Comparison of ENCODE assay signal across 9 mouse cellular contexts in genomic region chr3:107887674-107888495, GRCm38 (mm10). TPM values are rescaled to one million over a fixed set of nuclear protein-coding genes. Genes with fewer than 3 reads are reported as not detected.
A peak's percentile ranks its signal among the peaks of the same experiment; 100 is the strongest.
DNase-seq lines count a peak whose midpoint lies in the region; ATAC-seq and TF ChIP-seq lines count a peak whose summit lies in the region.
"Had no signal": no experiment of that assay in that cellular context is flagged by ENCODE, and none has a peak within 500 bp of the region (broad histone marks: within the 10 kb centered on the region; RNA-seq: fewer than 3 reads in every experiment).

No protein-coding gene starts in this region.

- ATAC-seq in intestine, embryonic 14.5 days (replicated peaks; ENCODE audit: low FRiP score, low TSS enrichment, low read depth) = peak; percentile 80
- peak; percentile 95 for ATAC-seq in midbrain, embryonic 16.5 days
- no peak for ATAC-seq in inflammation-experienced regulatory T-cells, adult 6 months

- no peaks in the 10 kb centered on the region for H3K27me3 ChIP-seq in intestine, embryonic 14.5 days (replicated peaks; ENCODE audit: control insufficient read depth, insufficient read depth, low read length)
- no peaks in the 10 kb centered on the region for H3K27me3 ChIP-seq in midbrain, embryonic 16.5 days (ENCODE audit: control insufficient read depth, insufficient read depth, low read depth, low read length)
- H3K27me3 ChIP-seq: midbrain, embryonic 12.5 days had no signal

- 77% methylated on average over 9 of the region's 9 CpGs for WGBS in intestine, embryonic 14.5 days
- 80% methylated on average over 9 of the region's 9 CpGs for WGBS in midbrain, embryonic 16.5 days

- 0 out of 2 replicates have a peak, but pooled peaks cover 8% of the 10 kb centered on the region for H3K36me3 ChIP-seq in intestine, embryonic 14.5 days (ENCODE audit: control insufficient read depth, insufficient read depth, low read length)
- H3K36me3 ChIP-seq in midbrain, embryonic 16.5 days (ENCODE audit: control insufficient read depth, insufficient read depth, low read length) = no peaks in the 10 kb centered on the region; the same call in 1 of the 2 replicates
- H3K36me3 ChIP-seq: midbrain, embryonic 12.5 days had no signal

- H3K4me2 ChIP-seq in intestine, embryonic 14.5 days (ENCODE audit: low read length) = no peak overlapping the region
- no peak overlapping the region for H3K4me2 ChIP-seq in midbrain, embryonic 16.5 days (ENCODE audit: low read length)
- H3K4me2 ChIP-seq: midbrain, embryonic 12.5 days had no signal

- H3K4me1 ChIP-seq in cortical plate, adult 2 months (ENCODE audit: control insufficient read depth, insufficient read depth, low read length) = no peaks in the 10 kb centered on the region
- no peaks in the 10 kb centered on the region for H3K4me1 ChIP-seq in intestine, embryonic 14.5 days (replicated peaks; ENCODE audit: control insufficient read depth, insufficient read depth, low read length)
- no peaks in the 10 kb centered on the region for H3K4me1 ChIP-seq in midbrain, embryonic 16.5 days (ENCODE audit: control insufficient read depth, insufficient read depth, low read length)
- H3K4me1 ChIP-seq: midbrain, embryonic 12.5 days had no signal

- H3K9me3 ChIP-seq in intestine, embryonic 14.5 days (ENCODE audit: control insufficient read depth, low read length) = no peaks in the 10 kb centered on the region
- H3K9me3 ChIP-seq in midbrain, embryonic 16.5 days (replicated peaks; ENCODE audit: control insufficient read depth, low read length, poor library complexity, severe bottlenecking) = no peaks in the 10 kb centered on the region
- H3K9me3 ChIP-seq: midbrain, embryonic 12.5 days had no signal

- DNase-seq in gastrocnemius, postnatal 10 days = peak; percentile 32
- DNase-seq in gastrocnemius, postnatal 36 days = no peak
- no peak for DNase-seq in intestine, embryonic 14.5 days (ENCODE audit: low spot score)
- no peak for DNase-seq in thymus, adult 18-20 months
- no peak for DNase-seq in adrenal gland, postnatal 4 days (ENCODE audit: low spot score in 2 of 2)

- H3K4me3 ChIP-seq in cortical plate, adult 2 months (ENCODE audit: insufficient read depth, low read length) = no peak overlapping the region
- no peak overlapping the region for H3K4me3 ChIP-seq in intestine, embryonic 14.5 days (ENCODE audit: low read depth, low read length)
- H3K4me3 ChIP-seq in midbrain, embryonic 16.5 days (ENCODE audit: low read depth, low read length) = no peak overlapping the region
- H3K4me3 ChIP-seq: midbrain, embryonic 12.5 days had no signal

- H3K9ac ChIP-seq in intestine, embryonic 14.5 days (ENCODE audit: low read length) = no peak overlapping the region
- H3K9ac ChIP-seq in midbrain, embryonic 16.5 days (ENCODE audit: low read depth, low read length) = no peak overlapping the region
- H3K9ac ChIP-seq: midbrain, embryonic 12.5 days had no signal

- TF ChIP-seq POLR2A in cortical plate, adult 2 months (IDR thresholded peaks at IDR 0.05; ENCODE audit: extremely low read depth, insufficient read depth, low read length) = no peak

- no peak for TF ChIP-seq CTCF in cortical plate, adult 2 months (IDR thresholded peaks at IDR 0.05; ENCODE audit: extremely low read depth, insufficient read depth, low read length)

- H3K27ac ChIP-seq in cortical plate, adult 2 months (ENCODE audit: insufficient read depth, low read length) = peak overlapping the region; percentile 41
- no peak overlapping the region for H3K27ac ChIP-seq in intestine, embryonic 14.5 days (ENCODE audit: low read depth)
- peak overlapping the region; percentile 55 for H3K27ac ChIP-seq in midbrain, embryonic 16.5 days (ENCODE audit: low read length)
- H3K27ac ChIP-seq: midbrain, embryonic 12.5 days had no signal

- intact Hi-C loops in gastrocnemius, postnatal 36 days (cut with DNase I) = no loop called here

RNA-seq across cellular contexts. Expression of gene Gstm5, which starts 7.7 kb away (rescaled TPM):
- 10 to 100 TPM; 51.5 to 56.1 TPM for total RNA-seq in gastrocnemius, postnatal 10 days (2021)
- total RNA-seq in gastrocnemius, postnatal 36 days (2021) = 10 to 100 TPM; 66.3 to 72.8 TPM
- 504 and 512 TPM in 2 replicates for polyA plus RNA-seq in cortical plate, adult 2 months (2012; rRNA removed)
- 196 and 223 TPM in 2 replicates for polyA plus RNA-seq in intestine, embryonic 14.5 days (2014; fragmentation: Nextera tagmentation; extraction: Ambion mirVana)
- polyA plus RNA-seq in midbrain, embryonic 16.5 days (2015; fragmentation: Nextera tagmentation; extraction: Ambion mirVana) = 225 and 239 TPM in 2 replicates
- total RNA-seq in adrenal gland, postnatal 4 days (2021) = 10 to 100 TPM; 39.7 to 41.1 TPM
- 1 to 10 TPM in 1 of 3 experiments, not detected in 2; 1.4 TPM for polyA plus RNA-seq in inflammation-experienced regulatory T-cells, adult 6 months (2017; shearing (Covaris generic))

RNA-seq across cellular contexts. Expression of gene Eps8l3, which starts 10.9 kb away (rescaled TPM):
- total RNA-seq in gastrocnemius, postnatal 10 days (2021) = not detected
- not detected for total RNA-seq in gastrocnemius, postnatal 36 days (2021)
- not detected in 2 replicates for polyA plus RNA-seq in cortical plate, adult 2 months (2012; rRNA removed)
- polyA plus RNA-seq in intestine, embryonic 14.5 days (2014; fragmentation: Nextera tagmentation; extraction: Ambion mirVana) = 66.9 and 82.6 TPM in 2 replicates
- polyA plus RNA-seq in midbrain, embryonic 16.5 days (2015; fragmentation: Nextera tagmentation; extraction: Ambion mirVana) = not detected in 2 replicates
- not detected for total RNA-seq in adrenal gland, postnatal 4 days (2021)
- polyA plus RNA-seq in inflammation-experienced regulatory T-cells, adult 6 months (2017; shearing (Covaris generic)) = not detected
- polyA plus RNA-seq: midbrain, embryonic 12.5 days had no signal

RNA-seq across cellular contexts. Expression of gene Gstm7, which starts 43.7 kb away (rescaled TPM):
- 10 to 100 TPM in 1 of 2 experiments, 1 to 10 TPM in 1; 8.6 to 11.2 TPM for total RNA-seq in gastrocnemius, postnatal 10 days (2021)
- 10 to 100 TPM in 1 of 2 experiments, 1 to 10 TPM in 1; 6.3 to 15.8 TPM for total RNA-seq in gastrocnemius, postnatal 36 days (2021)
- 32.5 and 37.0 TPM in 2 replicates for polyA plus RNA-seq in cortical plate, adult 2 months (2012; rRNA removed)
- 21.3 and 23.4 TPM in 2 replicates for polyA plus RNA-seq in intestine, embryonic 14.5 days (2014; fragmentation: Nextera tagmentation; extraction: Ambion mirVana)
- polyA plus RNA-seq in midbrain, embryonic 16.5 days (2015; fragmentation: Nextera tagmentation; extraction: Ambion mirVana) = 44.7 and 62.2 TPM in 2 replicates
- total RNA-seq in adrenal gland, postnatal 4 days (2021) = 10 to 100 TPM; 68.4 to 78.5 TPM
- 1 to 10 TPM in 1 of 3 experiments, not detected in 2; 1.5 TPM for polyA plus RNA-seq in inflammation-experienced regulatory T-cells, adult 6 months (2017; shearing (Covaris generic))

RNA-seq across cellular contexts. Expression of gene Gstm6, which starts 55.7 kb away (rescaled TPM):
- 1 to 10 TPM in 1 of 2 experiments, under 1 TPM in 1; 0.84 to 1.0 TPM for total RNA-seq in gastrocnemius, postnatal 10 days (2021)
- under 1 TPM; 0.22 to 0.61 TPM for total RNA-seq in gastrocnemius, postnatal 36 days (2021)
- polyA plus RNA-seq in cortical plate, adult 2 months (2012; rRNA removed) = 5.4 and 6.4 TPM in 2 replicates
- 8.7 and 11.6 TPM in 2 replicates for polyA plus RNA-seq in intestine, embryonic 14.5 days (2014; fragmentation: Nextera tagmentation; extraction: Ambion mirVana)
- 21.2 and 23.2 TPM in 2 replicates for polyA plus RNA-seq in midbrain, embryonic 16.5 days (2015; fragmentation: Nextera tagmentation; extraction: Ambion mirVana)
- 10 to 100 TPM in 1 of 2 experiments, 1 to 10 TPM in 1; 9.0 to 11.0 TPM for total RNA-seq in adrenal gland, postnatal 4 days (2021)
- not detected for polyA plus RNA-seq in inflammation-experienced regulatory T-cells, adult 6 months (2017; shearing (Covaris generic))

Comparison
In these comparisons a context has a peak if more than half of its experiments do, and no peak if none do; other contexts are left out.
1. RNA of gene Gstm5, which starts 7.7 kb away (polyA plus RNA-seq): 504 to 512 TPM in cortical plate, adult 2 months, 225 to 239 TPM in midbrain, embryonic 16.5 days and 196 to 223 TPM in intestine, embryonic 14.5 days; 1.4 TPM in inflammation-experienced regulatory T-cells, adult 6 months; every median in the first group is over 10 times any median in the second.
2. RNA of gene Eps8l3, which starts 10.9 kb away (polyA plus RNA-seq): 66.9 to 82.6 TPM in intestine, embryonic 14.5 days; not detected in cortical plate, adult 2 months, not detected in midbrain, embryonic 16.5 days and not detected in inflammation-experienced regulatory T-cells, adult 6 months; every median in the first group is over 10 times any median in the second.